Mouse (Mus musculus) cerebellum, adult 2 months (tissue): Measurements from ENCODE around the gene BC035044.

Experiments used
- CTCF ChIP-seq: fragments of 200-500 bp; IDR thresholded peaks from 2 replicates; pipeline ENCODE4 v1.5.1; 2011; ENCODE audit warnings: low read depth, mild to moderate bottlenecking, control low read depth, low read length, moderate library complexity, borderline replicate concordance; ENCODE audit not compliant: insufficient read depth
- POLR2A ChIP-seq: fragments of 200-500 bp; IDR thresholded peaks from 2 replicates; pipeline ENCODE4 v1.6.1; 2011; ENCODE audit warnings: low read length, control low read depth, borderline replicate concordance; ENCODE audit not compliant: insufficient read depth

DNA sequence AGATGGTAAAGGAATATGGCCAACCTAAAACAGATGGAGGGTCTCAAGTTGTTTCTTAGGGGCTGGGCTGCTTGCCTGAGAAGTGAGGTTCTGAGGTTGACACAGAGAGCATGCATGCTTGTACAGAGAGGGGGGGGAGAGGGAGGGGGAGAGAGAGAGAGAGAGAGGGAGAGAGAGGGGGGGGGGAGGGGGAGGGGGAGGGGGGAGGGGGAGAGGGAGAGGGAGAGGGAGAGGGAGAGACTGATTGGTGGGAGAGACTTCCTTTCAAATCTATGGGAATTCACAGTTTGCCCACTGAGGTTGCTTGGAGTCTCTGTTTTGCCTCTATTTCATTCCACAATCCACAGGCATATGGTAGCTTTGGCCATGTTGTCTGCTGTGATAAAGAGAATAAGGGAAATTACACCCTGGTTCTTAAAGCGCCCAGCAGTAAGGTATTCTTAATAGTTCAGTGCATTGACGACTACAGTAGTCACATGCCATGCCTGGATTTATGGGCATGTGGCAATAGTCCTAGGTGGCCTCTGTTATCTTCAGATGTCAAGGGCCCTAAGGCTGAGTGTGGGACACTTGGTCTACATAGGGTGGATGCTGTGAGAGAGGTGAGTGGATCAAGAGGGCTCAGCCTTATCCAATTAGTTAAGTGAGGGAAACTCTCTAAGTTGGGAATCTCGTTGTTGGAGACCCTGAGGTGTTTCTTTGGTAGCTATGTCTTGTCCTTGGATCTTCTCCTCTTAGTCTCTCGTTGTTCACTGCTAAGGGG lies 49.4 kb downstream of the BC035044 start:
- no peak for TF ChIP-seq CTCF
- no peak for TF ChIP-seq POLR2A
